Mouse (Mus musculus) ovary, postnatal 36 days (tissue): ENCODE results near the gene Specc1l.
A peak's percentile ranks its signal among the peaks of the same experiment; 100 is the strongest.
"Not testable (repeated sequence)": the region's sequence is repeated elsewhere in the genome, so short reads cannot be mapped to it uniquely, and the experiment has no call there.

Experiments used
- DNase-seq: peaks from one replicate; pipeline ENCODE4 v3.0.0; 2022; ENCODE audit warnings: low spot score, mixed read lengths

The Specc1l gene

GRCm38 (mm10) chr10:75316908-75317761 lies 105.3 kb downstream of the Specc1l start:
- DNase-seq = peak; percentile 69

GRCm38 (mm10) chr10:75318206-75318605 lies 106.3 kb downstream of the Specc1l start:
- DNase-seq = no peak

- no peak for DNase-seq
These were observed 108.4 kb downstream of the Specc1l start for GRCm38 (mm10) chr10:75320321-75320720.

DNA sequence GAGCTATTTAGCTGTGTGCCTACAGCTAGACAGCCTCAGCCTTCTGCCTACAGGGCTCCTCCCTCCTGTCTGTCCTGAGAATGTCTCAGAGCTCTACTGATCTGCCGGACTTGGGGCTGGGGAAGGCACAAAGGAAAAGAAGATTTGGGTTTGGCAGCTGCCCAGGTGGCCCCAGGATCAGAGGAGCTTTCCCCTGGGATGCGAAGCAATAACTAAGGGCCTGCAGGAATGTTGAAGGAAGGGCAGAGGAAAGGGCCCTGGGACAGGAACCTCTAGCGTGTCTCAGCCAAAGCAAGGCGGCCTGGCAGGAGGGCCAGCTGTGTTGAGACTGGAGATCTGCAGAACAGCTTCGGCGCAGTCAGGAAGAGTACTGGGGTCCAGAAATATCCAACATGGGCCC lies 111.1 kb downstream of the Specc1l start:
- DNase-seq = no peak

DNA sequence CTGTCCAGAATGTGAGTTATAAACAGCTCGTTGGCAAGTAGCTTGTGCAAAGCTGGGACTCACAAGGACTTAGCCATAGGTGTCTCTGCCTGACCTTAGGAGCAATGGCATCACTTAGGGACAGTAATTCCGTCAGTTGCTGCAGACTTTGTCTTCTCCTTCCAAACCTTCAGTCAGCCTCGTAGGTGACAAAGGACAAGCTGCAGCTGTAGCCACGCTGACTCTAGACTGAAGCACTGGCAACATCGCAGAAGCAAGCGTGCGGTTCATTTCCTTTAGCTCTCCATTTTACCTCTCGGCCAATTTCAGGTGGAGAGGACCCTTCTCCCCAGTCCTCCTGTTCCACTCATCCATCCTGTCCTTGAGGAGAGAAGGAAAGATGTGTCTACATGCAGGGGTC lies 112.1 kb downstream of the Specc1l start:
- no peak for DNase-seq

GRCm38 (mm10) chr10:75324391-75324790 lies 112.5 kb downstream of the Specc1l start:
- DNase-seq = no peak

DNA sequence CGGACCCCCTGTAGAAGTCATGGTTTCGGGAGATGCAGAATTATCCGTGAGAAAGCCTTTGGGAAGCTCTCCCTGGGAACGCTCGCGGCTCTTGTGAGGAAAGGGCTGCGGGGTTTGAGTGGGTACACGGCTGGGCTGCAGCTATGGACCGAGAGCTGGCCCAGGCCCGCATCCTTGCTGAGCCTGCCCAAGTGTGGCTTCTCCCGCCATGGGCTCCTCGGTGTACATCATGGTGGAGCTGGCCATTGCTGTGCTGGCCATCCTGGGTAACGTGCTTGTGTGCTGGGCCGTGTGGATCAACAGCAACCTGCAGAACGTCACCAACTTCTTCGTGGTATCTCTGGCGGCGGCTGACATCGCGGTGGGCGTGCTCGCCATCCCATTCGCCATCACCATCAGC lies 113.9 kb downstream of the Specc1l start:
- DNase-seq = no peak

DNA sequence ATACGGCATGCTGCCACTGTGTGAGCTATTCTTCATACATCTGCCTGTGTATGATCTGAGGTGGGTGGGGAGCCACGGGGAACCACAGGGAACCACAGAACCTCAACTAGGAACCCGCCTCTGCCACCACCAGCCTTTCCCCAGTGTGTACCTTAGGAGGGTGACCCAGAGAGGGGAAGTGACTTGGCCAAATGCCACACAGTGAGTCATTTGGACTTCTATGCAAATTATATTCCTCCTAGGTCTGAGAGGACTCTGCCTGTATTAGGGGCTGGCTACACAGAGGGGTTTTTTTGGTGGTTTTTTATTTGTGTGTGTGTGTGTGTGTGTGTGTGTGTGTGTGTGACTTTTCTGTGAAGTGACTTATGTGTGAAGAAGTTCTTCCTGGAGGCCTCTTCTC lies 114.7 kb downstream of the Specc1l start:
- no peak for DNase-seq

DNA sequence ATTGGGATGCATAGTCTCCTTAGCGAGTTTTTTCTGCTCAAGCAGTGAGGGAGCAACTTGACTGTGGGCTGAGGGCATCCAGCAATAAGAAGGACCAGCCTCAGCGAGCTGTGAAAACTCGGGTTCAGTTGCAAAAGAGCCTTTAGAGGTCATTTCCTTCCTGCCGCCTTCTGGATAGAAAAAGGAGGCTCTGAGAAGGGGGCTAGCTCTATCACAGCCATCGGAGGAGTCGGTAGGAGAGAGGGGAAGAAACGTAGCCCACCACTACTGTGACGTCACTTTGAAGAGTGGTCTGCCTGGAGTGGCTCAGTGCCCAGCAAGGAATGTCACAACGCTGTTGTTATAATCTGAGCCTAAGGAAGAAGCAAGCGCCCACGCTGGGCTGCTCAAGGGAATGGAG lies 115.2 kb downstream of the Specc1l start:
- no peak for DNase-seq

- DNase-seq = no peak
These were observed 116.4 kb downstream of the Specc1l start for GRCm38 (mm10) chr10:75328201-75328704.

DNA sequence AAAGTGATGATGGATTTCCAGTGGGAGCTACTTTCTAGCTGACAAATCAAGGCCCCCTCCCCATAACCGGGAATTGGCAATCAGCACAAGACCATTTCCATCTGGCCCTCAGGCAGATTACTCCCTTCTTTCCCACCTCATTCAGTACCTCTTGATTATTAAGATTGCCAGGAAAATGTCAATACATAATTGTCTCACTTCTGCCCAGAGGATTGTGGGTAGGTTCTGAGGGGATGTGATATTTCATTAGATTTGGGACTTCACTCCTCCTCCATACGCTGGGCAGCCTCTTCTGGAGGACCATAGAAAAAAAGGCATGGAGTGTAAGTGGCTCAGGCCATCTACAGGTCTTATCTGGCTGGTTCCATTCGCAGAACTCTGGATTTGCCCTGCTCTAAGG lies 120.4 kb downstream of the Specc1l start:
- DNase-seq = no peak

GRCm38 (mm10) chr10:75333176-75333776 lies 121.4 kb downstream of the Specc1l start:
- DNase-seq = no peak

- no peak for DNase-seq
These were observed 122.3 kb downstream of the Specc1l start for GRCm38 (mm10) chr10:75334175-75334574.

- no peak for DNase-seq
These were observed 123.2 kb downstream of the Specc1l start for GRCm38 (mm10) chr10:75335075-75335474.

DNA sequence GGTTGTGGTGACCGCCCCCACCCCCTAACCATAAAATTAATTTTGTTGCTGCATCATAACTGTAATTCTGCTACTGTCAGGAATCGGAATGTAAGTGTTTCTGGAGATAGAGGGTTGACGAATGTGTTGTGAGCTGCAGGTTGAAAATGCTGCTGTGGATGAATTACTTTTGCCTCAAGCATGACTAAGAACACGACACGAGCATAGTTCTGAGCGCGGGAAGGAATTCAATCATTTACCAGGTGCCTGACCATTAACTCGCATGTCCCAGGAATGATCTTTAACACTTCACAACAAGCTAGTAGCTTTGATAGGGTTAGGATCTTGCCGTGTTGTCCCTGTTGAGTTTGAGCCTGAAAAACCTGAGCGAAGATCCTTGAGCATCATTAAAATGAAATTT lies 125.4 kb downstream of the Specc1l start:
- no peak for DNase-seq

DNA sequence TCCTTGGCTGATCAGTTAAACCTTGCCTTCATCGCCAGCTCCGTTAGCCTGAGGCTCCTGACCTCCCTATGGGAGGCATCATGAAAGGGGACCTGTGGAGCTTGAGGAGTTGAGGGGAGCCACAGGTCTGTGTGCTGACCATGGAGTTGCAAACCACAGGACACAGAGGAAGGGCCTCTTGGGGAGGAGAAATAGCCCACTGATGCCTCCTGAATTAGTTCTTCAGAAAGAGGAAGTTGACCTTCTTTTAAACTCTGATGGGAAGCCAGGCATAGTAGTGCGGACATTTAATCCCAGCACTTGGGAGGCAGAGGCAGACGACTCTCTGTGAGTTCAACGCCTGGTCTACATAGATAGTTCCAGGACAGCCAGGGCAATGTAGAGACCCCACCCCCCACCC lies 127.0 kb downstream of the Specc1l start:
- DNase-seq = no peak

- DNase-seq = no peak
These were observed 127.5 kb downstream of the Specc1l start for GRCm38 (mm10) chr10:75339377-75339776.

GRCm38 (mm10) chr10:75341936-75342335 lies 130.1 kb downstream of the Specc1l start:
- no peak for DNase-seq

- DNase-seq = not testable (repeated sequence)
These were observed 132.7 kb downstream of the Specc1l start for GRCm38 (mm10) chr10:75344563-75344962.

GRCm38 (mm10) chr10:75345265-75345664 lies 133.4 kb downstream of the Specc1l start:
- DNase-seq = no peak

GRCm38 (mm10) chr10:75350564-75350963 lies 138.7 kb downstream of the Specc1l start:
- no peak for DNase-seq

DNA sequence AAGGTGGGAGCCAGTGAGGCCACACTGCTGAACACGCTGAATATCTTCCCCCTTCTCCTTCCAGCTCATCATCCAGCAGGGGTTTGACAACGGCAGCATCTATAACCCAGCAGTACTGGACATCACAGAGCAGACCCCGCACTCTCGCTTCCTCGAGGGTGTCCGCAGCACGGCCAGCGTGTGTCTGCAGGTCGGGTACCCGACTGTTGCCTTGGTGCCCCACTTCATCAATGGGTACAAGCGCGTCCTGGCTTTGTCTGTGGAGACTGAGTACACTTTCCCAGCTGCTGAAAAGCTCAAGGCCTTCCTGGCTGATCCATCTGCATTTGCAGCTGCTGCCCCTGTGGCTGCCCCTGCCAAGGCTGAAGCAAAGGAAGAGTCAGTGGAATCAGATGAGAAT lies 140.7 kb downstream of the Specc1l start:
- DNase-seq = no peak

DNA sequence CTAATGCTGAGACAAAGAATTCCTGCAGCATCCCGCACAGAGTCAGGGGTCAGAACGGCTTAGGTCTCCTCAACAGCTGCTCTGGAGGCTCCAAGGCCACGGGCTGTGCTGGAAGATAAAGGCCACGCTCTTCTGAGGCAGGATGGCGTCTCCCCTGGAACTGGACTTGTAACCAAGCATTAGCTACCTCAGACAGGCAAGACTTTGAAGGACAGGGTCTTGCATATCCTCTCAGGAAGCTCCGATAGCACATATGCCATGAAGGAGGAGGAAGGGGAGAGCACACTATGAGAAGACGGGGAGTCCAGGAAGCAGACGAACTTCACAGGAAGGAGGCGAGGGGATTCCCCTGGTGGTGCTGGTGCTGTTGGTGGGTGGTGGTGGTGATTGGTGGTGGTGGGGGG lies 142.0 kb downstream of the Specc1l start:
- DNase-seq = not testable (repeated sequence)
